Mouse (Mus musculus) CH12.LX (cell line): ENCODE data around the gene Slc4a11. TPM values are rescaled to one million over a fixed set of nuclear protein-coding genes. Genes with fewer than 3 reads are reported as not detected.

Experiments
- DNase-seq: peaks from one replicate; pipeline ENCODE4 v3.0.0-alpha.2; 2013; ENCODE audit errors: extremely low read depth
- H3K27ac ChIP-seq: 2 replicates; pipeline ENCODE4 v1.5.1; 2012; ENCODE audit warnings: low read depth, mild to moderate bottlenecking, control low read depth, moderate library complexity; ENCODE audit not compliant: insufficient read depth
- H3K27me3 ChIP-seq: replicated peaks from 2 replicates; pipeline ENCODE3; 2012; ENCODE audit warnings: inconsistent platforms
- H3K36me3 ChIP-seq, 2 experiments: replicated peaks in 1 of 2; 2 replicates each; pipeline versions ENCODE3 to v1.6.1; 2012; ENCODE audit warnings: inconsistent platforms in 1 of 2, low read length in 1 of 2, mild to moderate bottlenecking in 1 of 2, mixed read lengths in 1 of 2, moderate library complexity in 1 of 2; ENCODE audit not compliant: control insufficient read depth in 1 of 2, insufficient read depth in 1 of 2
- H3K4me1 ChIP-seq, 2 experiments: 2 replicates each; pipeline ENCODE4 v1.6.1; 2012; ENCODE audit warnings: inconsistent platforms in 1 of 2, moderate library complexity in 1 of 2; ENCODE audit not compliant: insufficient read depth in 2 of 2, control insufficient read depth in 1 of 2
- H3K4me2 ChIP-seq: 2 replicates; pipeline ENCODE4 v1.6.1; 2012; ENCODE audit warnings: low read depth, mild to moderate bottlenecking, control low read depth; ENCODE audit not compliant: poor library complexity, insufficient read depth, severe bottlenecking
- H3K4me3 ChIP-seq, 3 experiments: fragments of 150-350 bp in 1 of 3; sonication (generic) in 1 of 3; replicated peaks in 1 of 3; 2 replicates each; pipeline versions ENCODE3 to v1.5.1; 2011 to 2012; ENCODE audit warnings: low read depth in 2 of 3, low read length in 2 of 3, mild to moderate bottlenecking in 2 of 3, moderate library complexity in 2 of 3, control low read depth in 1 of 3, improper control_type of control experiment in 1 of 3, inconsistent platforms in 1 of 3, mixed read lengths in 1 of 3; ENCODE audit not compliant: poor library complexity in 1 of 3
- H3K79me2 ChIP-seq: replicated peaks from 2 replicates; pipeline ENCODE4 v1.6.1; 2012; ENCODE audit warnings: mild to moderate bottlenecking, moderate library complexity; ENCODE audit not compliant: control insufficient read depth, poor library complexity, insufficient read depth, severe bottlenecking; ENCODE audit errors: extremely low read depth
- H3K9ac ChIP-seq: 2 replicates; pipeline ENCODE4 v1.6.1; 2012; ENCODE audit warnings: low read depth, mild to moderate bottlenecking, control low read depth, moderate library complexity; ENCODE audit not compliant: insufficient read depth
- H3K9me3 ChIP-seq: replicated peaks from 2 replicates; pipeline ENCODE3; 2012; ENCODE audit warnings: low read length, inconsistent platforms, mixed read lengths
- CHD1 ChIP-seq: IDR thresholded peaks from 2 replicates; pipeline ENCODE4 v1.6.1; 2012; ENCODE audit warnings: low read depth, low read length, improper control_type of control experiment, inconsistent platforms
- CHD2 ChIP-seq: IDR thresholded peaks from 2 replicates; pipeline ENCODE4 v1.6.1; 2011; ENCODE audit warnings: low read length, improper control_type of control experiment
- E2F4 ChIP-seq: IDR thresholded peaks from 2 replicates; pipeline ENCODE4 v1.6.1; 2011; ENCODE audit warnings: low read depth, low read length, improper control_type of control experiment; ENCODE audit not compliant: insufficient replicate concordance
- ELF1 ChIP-seq: IDR thresholded peaks from 2 replicates; pipeline ENCODE4 v1.6.1; 2014; ENCODE audit warnings: low read depth, mild to moderate bottlenecking, inconsistent platforms, low read length, improper control_type of control experiment
- EP300 ChIP-seq: IDR thresholded peaks from 2 replicates; pipeline ENCODE4 v1.6.1; 2011; ENCODE audit warnings: low read length, improper control_type of control experiment
- ETS1 ChIP-seq: conservative IDR thresholded peaks from 2 replicates; pipeline ENCODE4 v1.6.1; 2012; ENCODE audit warnings: low read depth, mild to moderate bottlenecking, inconsistent platforms, low read length, improper control_type of control experiment, moderate library complexity
- GABPA ChIP-seq: IDR thresholded peaks from 2 replicates; pipeline ENCODE4 v1.6.1; 2012; ENCODE audit warnings: low read depth, low read length, improper control_type of control experiment, inconsistent platforms; ENCODE audit not compliant: insufficient replicate concordance
- HCFC1 ChIP-seq: IDR thresholded peaks from 2 replicates; pipeline ENCODE4 v1.6.1; 2012; ENCODE audit warnings: low read depth, mild to moderate bottlenecking, inconsistent platforms, low read length, improper control_type of control experiment
- JUN ChIP-seq: IDR thresholded peaks from 2 replicates; pipeline ENCODE4 v1.6.1; 2011; ENCODE audit warnings: low read depth, mild to moderate bottlenecking, low read length, improper control_type of control experiment, moderate library complexity; ENCODE audit not compliant: insufficient read depth
- JUND ChIP-seq: conservative IDR thresholded peaks from 2 replicates; pipeline ENCODE4 v1.6.1; 2011; ENCODE audit warnings: low read depth, low read length, improper control_type of control experiment
- KAT2A ChIP-seq: IDR thresholded peaks from 2 replicates; pipeline ENCODE4 v1.6.1; 2012; ENCODE audit warnings: low read length, improper control_type of control experiment, inconsistent platforms; ENCODE audit not compliant: insufficient replicate concordance
- MAX ChIP-seq: IDR thresholded peaks from 2 replicates; pipeline ENCODE4 v1.6.1; 2011; ENCODE audit warnings: low read length, improper control_type of control experiment
- MXI1 ChIP-seq: IDR thresholded peaks from 2 replicates; pipeline ENCODE4 v1.6.1; 2011; ENCODE audit warnings: mild to moderate bottlenecking, low read depth, low read length, improper control_type of control experiment
- MYC ChIP-seq: IDR thresholded peaks from 2 replicates; pipeline ENCODE4 v1.6.1; 2011; ENCODE audit warnings: low read depth, mild to moderate bottlenecking, improper control_type of control experiment, low read length
- NRF1 ChIP-seq: IDR thresholded peaks from 2 replicates; pipeline ENCODE4 v1.6.1; 2014; ENCODE audit warnings: low read depth, mild to moderate bottlenecking, inconsistent platforms, low read length, improper control_type of control experiment, moderate library complexity
- PAX5 ChIP-seq: IDR thresholded peaks from 2 replicates; pipeline ENCODE4 v1.6.1; 2012; ENCODE audit warnings: low read length, inconsistent platforms, mixed read lengths
- POLR2A ChIP-seq: IDR thresholded peaks from 2 replicates; pipeline ENCODE4 v1.6.1; 2011; ENCODE audit warnings: low read depth, mild to moderate bottlenecking, improper control_type of control experiment, low read length
- POLR2AphosphoS2 ChIP-seq: IDR thresholded peaks from 2 replicates; pipeline ENCODE4 v1.6.1; 2011; ENCODE audit warnings: low read depth, low read length, improper control_type of control experiment
- SIN3A ChIP-seq: IDR thresholded peaks from 2 replicates; pipeline ENCODE4 v1.6.1; 2012; ENCODE audit warnings: low read length, improper control_type of control experiment, inconsistent platforms
- TBP ChIP-seq: conservative IDR thresholded peaks from 2 replicates; pipeline ENCODE4 v1.6.1; 2011; ENCODE audit warnings: low read depth, low read length, improper control_type of control experiment
- TCF12 ChIP-seq: IDR thresholded peaks from 2 replicates; pipeline ENCODE4 v1.6.1; 2014; ENCODE audit warnings: low read depth, mild to moderate bottlenecking, inconsistent platforms, low read length, improper control_type of control experiment
- UBTF ChIP-seq: IDR thresholded peaks from 2 replicates; pipeline ENCODE4 v1.6.1; 2012; ENCODE audit warnings: low read depth, mild to moderate bottlenecking, inconsistent platforms, low read length, improper control_type of control experiment, moderate library complexity
- USF1 ChIP-seq: IDR thresholded peaks from 2 replicates; pipeline ENCODE4 v1.6.1; 2014; ENCODE audit warnings: low read depth, mild to moderate bottlenecking, inconsistent platforms, low read length, improper control_type of control experiment
- USF2 ChIP-seq: conservative IDR thresholded peaks from 2 replicates; pipeline ENCODE4 v1.6.1; 2011; ENCODE audit warnings: low read depth, low read length, improper control_type of control experiment
- ZKSCAN1 ChIP-seq: IDR thresholded peaks from 2 replicates; pipeline ENCODE4 v1.6.1; 2012; ENCODE audit warnings: low read depth, inconsistent platforms, low read length, improper control_type of control experiment, borderline replicate concordance
- dilution Hi-C: fragments of 300-500 bp; cut with MboI; formaldehyde crosslinking; loops from 2 replicates; pipeline ENCODE4 v1.14.3; 2020; ENCODE audit warnings: low sequenced_read_pairs; ENCODE audit not compliant: extremely low pct_unique_long_range_greater_than_20kb, extremely low pct_ligation_motif_present
- in situ Hi-C: fragments of 300-500 bp; cut with MboI; formaldehyde crosslinking; loops from 3 replicates; pipeline ENCODE4 v1.14.3; 2019; ENCODE audit warnings: low sequenced_read_pairs, low pct_ligation_motif_present, low pct_unique_long_range_greater_than_20kb, mixed read lengths
- polyA plus RNA-seq: library from polyadenylated mRNA; unstranded; fragments of >175 nt; gene quantifications from 2 replicates; pipeline ENCODE4 v1.2.1, GENCODE M21; 2012; ENCODE audit warnings: low read depth; ENCODE audit not compliant: insufficient read length
- total RNA-seq, 2 experiments: library from RNA; depleted of rRNA; stranded (reverse); fragments of 300-350 nt in 1 of 2; fragments of >200 nt in 1 of 2; gene quantifications; 2 replicates each; pipeline ENCODE4 v1.2.3; 2012 to 2014

Slc4a11 gene
- total and polyA plus RNA-seq, 3 experiments = 0.21 to 0.30 (median 0.27) TPM

DNA sequence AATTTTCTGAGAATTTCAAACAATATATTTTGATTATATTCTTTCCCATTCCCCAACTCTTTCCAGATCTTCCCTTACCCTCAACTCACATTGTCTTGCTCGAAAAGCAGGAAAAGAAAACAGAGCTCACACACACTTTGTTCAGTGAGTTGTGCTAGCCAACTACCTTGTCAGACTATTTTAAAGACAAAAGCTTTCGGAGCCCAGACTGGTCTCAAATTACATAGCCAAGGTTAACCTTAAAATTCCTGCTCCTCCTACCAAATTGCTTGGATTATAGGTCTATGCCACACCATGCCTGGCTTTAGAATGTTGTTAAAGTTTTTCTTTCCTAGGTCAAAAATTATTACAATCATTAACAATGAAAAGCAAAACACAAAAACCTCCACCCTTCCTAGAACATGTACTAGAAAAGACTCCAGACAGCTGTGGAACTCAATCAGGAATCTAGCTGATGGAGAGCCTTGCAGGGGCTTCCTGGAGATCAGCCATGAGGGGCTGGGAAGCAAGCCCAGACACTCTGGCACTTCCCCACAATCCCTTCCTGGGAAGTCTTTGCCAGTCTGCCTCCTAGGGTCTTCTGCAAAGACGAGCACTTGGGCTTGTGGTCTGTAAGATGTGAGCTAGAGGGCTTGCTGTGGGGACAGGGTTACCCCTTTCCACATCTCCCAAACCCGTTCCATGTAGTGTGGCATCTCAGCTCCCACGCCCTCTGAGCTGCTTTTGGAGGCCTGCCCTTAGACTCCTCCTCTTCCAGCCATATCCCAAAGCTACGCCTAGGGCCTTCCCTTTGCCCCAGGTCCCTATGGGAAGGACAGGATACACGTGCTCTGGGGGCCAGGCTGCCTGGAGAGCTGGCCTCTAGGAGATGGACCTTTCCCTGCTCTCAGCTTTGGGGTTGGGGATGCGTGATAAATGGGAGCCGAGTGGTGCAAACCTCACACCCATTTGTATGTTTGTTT, 7.0 kb upstream of the Slc4a11 start:
- Histone ChIP-seq H3K79me2 (no peaks in the 10 kb centered on the region), H3K27me3 (peaks cover 5% of the 10 kb centered on the region), H3K9me3 (no peaks in the 10 kb centered on the region)
- in situ Hi-C loops = no loop called here
- TF ChIP-seq TBP (no peak), HCFC1 (no peak), POLR2A (no peak), PAX5 (no peak), CHD2 (no peak), USF1 (no peak), MYC (no peak), CHD1 (no peak), EP300 (no peak), NRF1 (no peak), MXI1 (no peak), MAX (no peak), USF2 (no peak), TCF12 (no peak), POLR2AphosphoS2 (no peak), SIN3A (no peak)
- TF ChIP-seq, all 38 proteins: peak for 0
- Histone ChIP-seq H3K27ac (no peak overlapping the region), H3K36me3 (peaks cover 0 to 3% of the 10 kb centered on the region in 2 experiments), H3K9ac (no peak overlapping the region), H3K4me2 (no peak overlapping the region), H3K4me1 (peaks cover 4 to 13% of the 10 kb centered on the region in 2 experiments), H3K4me3 (no peak overlapping the region)
- dilution Hi-C loops = no loop called here
- no peak for DNase-seq

DNA sequence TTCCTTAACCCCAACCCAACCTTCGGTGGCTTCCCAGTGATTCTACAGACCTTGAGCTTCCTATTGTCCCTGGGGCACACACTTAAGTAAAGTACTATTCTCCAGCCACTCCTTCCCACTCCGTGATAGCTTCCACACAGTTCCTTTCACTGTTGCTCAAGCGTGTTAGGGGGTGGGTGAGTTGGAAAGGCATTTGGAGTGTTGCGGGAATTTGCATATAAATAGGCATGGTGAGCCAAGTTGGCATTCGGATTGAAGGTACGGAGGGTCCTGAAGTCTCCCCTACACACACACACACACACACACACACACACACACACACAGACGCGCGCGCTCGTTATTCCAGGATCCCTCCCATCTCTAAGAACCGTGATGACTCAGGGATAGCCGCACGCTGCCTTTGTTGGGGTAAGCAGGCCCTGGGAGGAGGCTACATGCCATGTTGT, 525 bp upstream of the Slc4a11 start:
- in situ Hi-C loops (no loop called here), dilution Hi-C loops (no loop called here)
- H3K4me2 ChIP-seq = peak overlapping the region; percentile 77
- H3K27me3 ChIP-seq = peaks cover 42% of the 10 kb centered on the region
- peaks cover 7 to 12% of the 10 kb centered on the region in 2 experiments; a peak in 2 of 4 replicates for H3K4me1 ChIP-seq
- DNase-seq = no peak
- no peaks in the 10 kb centered on the region for H3K9me3 ChIP-seq
- TF ChIP-seq PAX5 (no peak), GABPA (no peak), E2F4 (no peak), JUN (no peak), UBTF (no peak), SIN3A (no peak), ZKSCAN1 (no peak), NRF1 (no peak), JUND (no peak), ELF1 (no peak), POLR2AphosphoS2 (no peak), MYC (no peak), KAT2A (no peak), ETS1 (no peak), TBP (no peak)
- H3K36me3 ChIP-seq = no peaks in the 10 kb centered on the region
- no peaks in the 10 kb centered on the region for H3K79me2 ChIP-seq
- H3K27ac ChIP-seq = no peak overlapping the region
- no peak overlapping the region for H3K9ac ChIP-seq
- peak overlapping the region; percentile 13 to 58 (median 48) for H3K4me3 ChIP-seq
